Mouse (Mus musculus) forebrain, embryonic 12.5 days (tissue): ENCODE results near the gene Olfr157. TPM values are rescaled to one million over a fixed set of nuclear protein-coding genes. Genes with fewer than 3 reads are reported as not detected.

Source experiments
- polyA plus RNA-seq: library from polyadenylated mRNA; unstranded; fragments of >200 nt; fragmentation: Nextera tagmentation; extraction: Ambion mirVana; gene quantifications from 2 replicates; pipeline ENCODE4 v1.2.1, GENCODE M21; 2016

The Olfr157 gene
- polyA plus RNA-seq, 1 experiment from 2014 or later = not detected

Other genes starting within 250 kb of the Olfr157 start
- 11.6 and 14.9 TPM in 2 replicates for gene Npr2, start 208.3 kb downstream of the Olfr157 start, polyA plus RNA-seq
- gene Spag8, start 186.6 kb downstream of the Olfr157 start, polyA plus RNA-seq = 4.3 and 4.6 TPM in 2 replicates
- gene Hint2, start 183.7 kb downstream of the Olfr157 start, polyA plus RNA-seq = 69.5 and 71.2 TPM in 2 replicates
- 12.8 and 13.1 TPM in 2 replicates for gene Tmem8b, start 171.2 kb downstream of the Olfr157 start, polyA plus RNA-seq
- gene Fam221b, start 171.1 kb downstream of the Olfr157 start, polyA plus RNA-seq = 2.8 and 3.3 TPM in 2 replicates
- gene Olfr70, start 139.4 kb downstream of the Olfr157 start, polyA plus RNA-seq = not detected in 2 replicates
- 0.09 TPM in 1 of 2 replicates, not detected in the other for gene Olfr71, start 129.9 kb downstream of the Olfr157 start, polyA plus RNA-seq
- gene Hrct1, start 113.0 kb downstream of the Olfr157 start, polyA plus RNA-seq = 0.13 TPM in 1 of 2 replicates, not detected in the other
- gene Spaar, start 110.2 kb downstream of the Olfr157 start, polyA plus RNA-seq = not detected in 2 replicates
- gene Olfr159, start 69.2 kb downstream of the Olfr157 start, polyA plus RNA-seq = not detected in 2 replicates
- gene Olfr156, start 16.3 kb downstream of the Olfr157 start, polyA plus RNA-seq = not detected in 2 replicates
- not detected in 2 replicates for gene Olfr155, start 11.4 kb upstream of the Olfr157 start, polyA plus RNA-seq
- gene Reck, start 35.3 kb upstream of the Olfr157 start, polyA plus RNA-seq = 8.9 and 11.3 TPM in 2 replicates
- gene Glipr2, start 117.2 kb upstream of the Olfr157 start, polyA plus RNA-seq = 56.9 and 61.7 TPM in 2 replicates
- 0.09 TPM in 1 of 2 replicates, not detected in the other for gene Ccin, start 143.3 kb upstream of the Olfr157 start, polyA plus RNA-seq
- gene Clta, start 164.3 kb upstream of the Olfr157 start, polyA plus RNA-seq = 235 and 238 TPM in 2 replicates
- gene Gne, start 244.0 kb upstream of the Olfr157 start, polyA plus RNA-seq = 20.1 and 21.2 TPM in 2 replicates